Mouse (Mus musculus): ENCODE results near the gene Spef2. TPM values are rescaled to one million over a fixed set of nuclear protein-coding genes. Genes with fewer than 3 reads are reported as not detected.

Gene Spef2
- total and polyA plus RNA-seq, 2 experiments from 2014 or later: 0.11 to 1.1 TPM

GRCm38 (mm10) chr15:9714574-9715458 is 33.9 kb downstream of the Spef2 start:
- H3K36me3 ChIP-seq (replicated peaks; ENCODE audit: control insufficient read depth, insufficient read depth, low read length): no peaks in the 10 kb centered on the region
- no peak for TF ChIP-seq CTCF (IDR thresholded peaks at IDR 0.05; ENCODE audit: low read depth)
- TF ChIP-seq EP300 (IDR thresholded peaks at IDR 0.05; ENCODE audit: low read depth): no peak
- H3K9ac ChIP-seq (replicated peaks; ENCODE audit: low read depth, low read length): no peak overlapping the region
- H3K4me2 ChIP-seq (ENCODE audit: low read depth, low read length): no peak overlapping the region
- no peaks in the 10 kb centered on the region for H3K9me3 ChIP-seq (replicated peaks; ENCODE audit: control insufficient read depth, low read length)
- WGBS: 40% methylated on average over 7 of the region's 7 CpGs
- H3K27me3 ChIP-seq (ENCODE audit: control insufficient read depth, insufficient read depth, low read length): no peaks in the 10 kb centered on the region
- H3K27ac ChIP-seq (ENCODE audit: low read depth): no peak overlapping the region
- no peak overlapping the region for H3K4me3 ChIP-seq (ENCODE audit: low read depth, low read length)
- no peaks in the 10 kb centered on the region for H3K4me1 ChIP-seq (ENCODE audit: control insufficient read depth, insufficient read depth)
- DNase-seq (ENCODE audit: low spot score) (no peak), ATAC-seq (ENCODE audit: insufficient read depth, low read depth) (no peak)

GRCm38 (mm10) chr15:9713707-9714106 is 35.0 kb downstream of the Spef2 start:
- no peaks in the 10 kb centered on the region for H3K9me3 ChIP-seq (replicated peaks; ENCODE audit: control insufficient read depth, low read length)
- no peak overlapping the region for H3K27ac ChIP-seq (ENCODE audit: low read depth)
- 49% methylated on average over 3 of the region's 3 CpGs for WGBS
- H3K4me1 ChIP-seq (ENCODE audit: control insufficient read depth, insufficient read depth): no peaks in the 10 kb centered on the region
- DNase-seq (ENCODE audit: low spot score) (no peak), ATAC-seq (ENCODE audit: insufficient read depth, low read depth) (no peak)
- no peak for TF ChIP-seq CTCF (IDR thresholded peaks at IDR 0.05; ENCODE audit: low read depth)
- TF ChIP-seq EP300 (IDR thresholded peaks at IDR 0.05; ENCODE audit: low read depth): no peak
- H3K9ac ChIP-seq (replicated peaks; ENCODE audit: low read depth, low read length): no peak overlapping the region
- no peak overlapping the region for H3K4me2 ChIP-seq (ENCODE audit: low read depth, low read length)
- no peaks in the 10 kb centered on the region for H3K36me3 ChIP-seq (replicated peaks; ENCODE audit: control insufficient read depth, insufficient read depth, low read length)
- no peak overlapping the region for H3K4me3 ChIP-seq (ENCODE audit: low read depth, low read length)
- H3K27me3 ChIP-seq (ENCODE audit: control insufficient read depth, insufficient read depth, low read length): no peaks in the 10 kb centered on the region

- no peak overlapping the region for H3K9ac ChIP-seq (replicated peaks; ENCODE audit: low read depth, low read length)
- WGBS: 70% methylated on average over 2 of the region's 2 CpGs
- no peak overlapping the region for H3K27ac ChIP-seq (ENCODE audit: low read depth)
- H3K27me3 ChIP-seq (ENCODE audit: control insufficient read depth, insufficient read depth, low read length): no peaks in the 10 kb centered on the region
- H3K4me2 ChIP-seq (ENCODE audit: low read depth, low read length): no peak overlapping the region
- H3K4me3 ChIP-seq (ENCODE audit: low read depth, low read length): no peak overlapping the region
- TF ChIP-seq EP300 (IDR thresholded peaks at IDR 0.05; ENCODE audit: low read depth): no peak
- no peak for TF ChIP-seq CTCF (IDR thresholded peaks at IDR 0.05; ENCODE audit: low read depth)
- ATAC-seq (ENCODE audit: insufficient read depth, low read depth) (no peak), DNase-seq (ENCODE audit: low spot score) (no peak)
- H3K9me3 ChIP-seq (replicated peaks; ENCODE audit: control insufficient read depth, low read length): no peaks in the 10 kb centered on the region
- no peaks in the 10 kb centered on the region for H3K4me1 ChIP-seq (ENCODE audit: control insufficient read depth, insufficient read depth)
- H3K36me3 ChIP-seq (replicated peaks; ENCODE audit: control insufficient read depth, insufficient read depth, low read length): no peaks in the 10 kb centered on the region
These were observed 38.3 kb downstream of the Spef2 start for GRCm38 (mm10) chr15:9710330-9710729.

GRCm38 (mm10) chr15:9705830-9706450 is 42.7 kb downstream of the Spef2 start:
- no peak for DNase-seq (ENCODE audit: low spot score)
- no peaks in the 10 kb centered on the region for H3K36me3 ChIP-seq (replicated peaks; ENCODE audit: control insufficient read depth, insufficient read depth, low read length)
- no peaks in the 10 kb centered on the region for H3K27me3 ChIP-seq (ENCODE audit: control insufficient read depth, insufficient read depth, low read length)
- ATAC-seq (ENCODE audit: insufficient read depth, low read depth): no peak
- H3K4me1 ChIP-seq (ENCODE audit: control insufficient read depth, insufficient read depth): no peaks in the 10 kb centered on the region
- TF ChIP-seq CTCF (IDR thresholded peaks at IDR 0.05; ENCODE audit: low read depth) (no peak), EP300 (IDR thresholded peaks at IDR 0.05; ENCODE audit: low read depth) (no peak)
- no peak overlapping the region for H3K4me2 ChIP-seq (ENCODE audit: low read depth, low read length)
- H3K4me3 ChIP-seq (ENCODE audit: low read depth, low read length): no peak overlapping the region
- H3K9me3 ChIP-seq (replicated peaks; ENCODE audit: control insufficient read depth, low read length): no peaks in the 10 kb centered on the region
- WGBS: 52% methylated on average over 2 of the region's 2 CpGs
- no peak overlapping the region for H3K9ac ChIP-seq (replicated peaks; ENCODE audit: low read depth, low read length)
- no peak overlapping the region for H3K27ac ChIP-seq (ENCODE audit: low read depth)

- ATAC-seq (ENCODE audit: insufficient read depth, low read depth): no peak
- no peak for TF ChIP-seq EP300 (IDR thresholded peaks at IDR 0.05; ENCODE audit: low read depth)
- TF ChIP-seq CTCF (IDR thresholded peaks at IDR 0.05; ENCODE audit: low read depth): no peak
- DNase-seq (ENCODE audit: low spot score): no peak
- no peak overlapping the region for H3K27ac ChIP-seq (ENCODE audit: low read depth)
- H3K4me1 ChIP-seq (ENCODE audit: control insufficient read depth, insufficient read depth): no peaks in the 10 kb centered on the region
- no peak overlapping the region for H3K9ac ChIP-seq (replicated peaks; ENCODE audit: low read depth, low read length)
- H3K4me3 ChIP-seq (ENCODE audit: low read depth, low read length): no peak overlapping the region
- H3K4me2 ChIP-seq (ENCODE audit: low read depth, low read length): no peak overlapping the region
- H3K36me3 ChIP-seq (replicated peaks; ENCODE audit: control insufficient read depth, insufficient read depth, low read length): no peaks in the 10 kb centered on the region
- H3K9me3 ChIP-seq (replicated peaks; ENCODE audit: control insufficient read depth, low read length): no peaks in the 10 kb centered on the region
- no peaks in the 10 kb centered on the region for H3K27me3 ChIP-seq (ENCODE audit: control insufficient read depth, insufficient read depth, low read length)
These were observed 46.8 kb downstream of the Spef2 start for GRCm38 (mm10) chr15:9701845-9702244.
